Mouse (Mus musculus) T-helper 17 cell (primary cell): ENCODE measurements at regions not wholly inside any gene's neighbourhood (a gene's known extent, or its start where the extent isn't known, plus 50 kb on each side); places are given as distances from the start of the nearest gene placed in this dataset.

Experiments
- in situ Hi-C, 2 experiments: fragments of 300-600 bp; cut with MboI, MseI; formaldehyde crosslinking; loops; 1 replicate in 1 of 2; 2 replicates in 1 of 2; pipeline ENCODE4 v1.15.1; 2025; ENCODE audit warnings: high pct_unique_total_duplicates in 2 of 2

DNA sequence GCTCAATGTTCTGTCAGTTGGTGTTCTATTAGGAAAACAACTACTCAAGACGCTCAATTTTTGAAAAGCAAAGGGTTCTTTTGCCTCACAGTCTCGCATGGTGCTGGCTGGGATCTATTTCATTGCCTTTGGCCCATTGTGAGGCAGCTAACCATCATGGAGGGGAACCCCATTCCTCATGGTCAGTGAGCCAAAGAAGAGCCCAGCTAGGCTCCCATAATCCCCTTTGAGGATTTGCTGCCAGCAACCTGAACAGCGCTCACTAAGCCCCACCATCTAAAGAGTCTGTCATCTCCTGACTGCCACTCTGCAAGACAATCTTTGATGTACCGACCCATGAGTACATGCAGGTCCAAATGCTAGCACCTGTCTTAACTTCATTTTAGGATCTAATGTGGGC lies 53.1 kb upstream of the Galnt7 start:
- in situ Hi-C loops: loop anchor here in 1 of 2 experiments (10.0 kb wide), 1 partner anchor 901 kb away; no protein-coding TSS in a partner anchor

- in situ Hi-C loops: loop anchor here in 1 of 2 experiments (10.0 kb wide), 1 partner anchor 899 kb away; no protein-coding TSS in a partner anchor
Measured at GRCm38 (mm10) chr8:57704161-57704560, 51.3 kb upstream of the Galnt7 start.

GRCm38 (mm10) chr8:57702407-57703113 lies 49.7 kb upstream of the Galnt7 start:
- in situ Hi-C loops: loop anchor here in 1 of 2 experiments (10.0 kb wide), 1 partner anchor 898 kb away; no protein-coding TSS in a partner anchor
